Mouse (Mus musculus) left cerebral cortex, adult 2 months (tissue): ENCODE results near the gene Natd1. TPM values are rescaled to one million over a fixed set of nuclear protein-coding genes. Genes with fewer than 3 reads are reported as not detected.

Source experiments
- DNase-seq, 2 experiments: peaks; one replicate each; pipeline ENCODE4 v3.0.0; 2021 to 2022; ENCODE audit warnings: low spot score in 2 of 2, mixed read lengths in 1 of 2; ENCODE audit errors: extremely low spot score in 1 of 2
- H3K27ac ChIP-seq: fragments of 200-600 bp; 2 replicates; pipeline ENCODE4 v1.8.1; 2022
- H3K4me3 ChIP-seq: fragments of 200-600 bp; 2 replicates; pipeline ENCODE4 v1.8.1; 2022
- CTCF ChIP-seq: fragments of 200-600 bp; IDR thresholded peaks from 2 replicates; pipeline ENCODE4 v1.8.1; 2022; ENCODE audit warnings: antibody characterized with exemption, mild to moderate bottlenecking, moderate library complexity
- intact Hi-C: fragments of 180-260 bp; cut with DNase I; formaldehyde crosslinking; loops from one replicate; pipeline ENCODE4 v1.15.1; 2025
- total RNA-seq, 2 experiments: library from RNA; stranded (reverse); gene quantifications; 2 replicates each; pipeline ENCODE4 v1.2.3; 2021

The Natd1 gene
- total RNA-seq, 2 experiments from 2014 or later, result 10.1 to 11.3 TPM

DNA sequence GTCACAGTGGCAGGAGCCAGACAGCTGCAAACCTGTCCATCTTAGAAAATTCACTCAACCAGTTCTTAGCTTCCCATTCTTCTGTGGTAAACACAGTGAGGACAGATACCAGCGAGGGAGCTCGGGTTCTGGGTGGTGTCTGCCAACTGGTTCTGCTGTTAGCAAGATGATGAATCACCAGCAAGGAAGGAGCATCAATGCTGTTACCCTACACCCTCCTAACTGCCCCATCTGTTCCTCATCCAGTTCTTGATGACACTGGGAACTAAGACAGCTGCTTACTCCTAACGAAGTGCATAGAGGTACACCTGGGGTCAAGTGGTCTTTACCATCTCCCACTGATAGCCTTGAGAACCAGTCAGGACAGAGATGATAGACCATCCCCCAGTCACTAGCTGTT, 58.0 kb downstream of the Natd1 start:
- TF ChIP-seq CTCF, result no peak
- no peak for DNase-seq
- Histone ChIP-seq H3K27ac (no peak overlapping the region), H3K4me3 (no peak overlapping the region)
- intact Hi-C loops, result no loop called here

Other genes with a start within 250 kb of the Natd1 start
- 10 to 100 TPM; 37.8 to 37.9 TPM for gene Llgl1, start 215.0 kb downstream of the Natd1 start, total RNA-seq
- gene Flii, start 187.5 kb downstream of the Natd1 start, total RNA-seq, result 10 to 100 TPM; 65.0 to 65.3 TPM
- gene Mief2, start 186.4 kb downstream of the Natd1 start, total RNA-seq, result 10 to 100 TPM; 17.9 to 20.8 TPM
- 1 to 10 TPM; 5.0 to 6.1 TPM for gene Top3a, start 137.4 kb downstream of the Natd1 start, total RNA-seq
- gene Smcr8, start 137.2 kb downstream of the Natd1 start, total RNA-seq, result 10 to 100 TPM; 31.0 to 32.6 TPM
- 1 to 10 TPM; 2.2 to 3.1 TPM for gene Shmt1, start 103.0 kb downstream of the Natd1 start, total RNA-seq
- 10 to 100 TPM; 27.3 to 28.4 TPM for gene Dhrs7b, start 84.1 kb downstream of the Natd1 start, total RNA-seq
- 10 to 100 TPM; 28.8 to 31.0 TPM for gene Tmem11, start 35.5 kb downstream of the Natd1 start, total RNA-seq
- gene Map2k3, start 17.3 kb upstream of the Natd1 start, total RNA-seq, result 10 to 100 TPM; 18.4 to 23.6 TPM
- 10 to 100 TPM; 19.0 to 19.2 TPM for gene Kcnj12, start 107.8 kb upstream of the Natd1 start, total RNA-seq
- gene Tnfrsf13b, start 212.0 kb upstream of the Natd1 start, total RNA-seq, result 1 to 10 TPM; 1.2 to 1.4 TPM